Mouse (Mus musculus): ENCODE measurements around the gene Eif4e1b.
A peak's percentile ranks its signal among the peaks of the same experiment; 100 is the strongest.
"Not testable (repeated sequence)": the region's sequence is repeated elsewhere in the genome, so short reads cannot be mapped to it uniquely, and the experiment has no call there.

The Eif4e1b gene

GRCm38 (mm10) chr13:54760164-54760795 is 23.5 kb upstream of the Eif4e1b start:
- DNase-seq, result peak; percentile 95

GRCm38 (mm10) chr13:54760906-54761305 is 22.9 kb upstream of the Eif4e1b start:
- DNase-seq, result no peak

GRCm38 (mm10) chr13:54765281-54766191 is 18.3 kb upstream of the Eif4e1b start:
- no peak for DNase-seq

GRCm38 (mm10) chr13:54766192-54766768 is 17.5 kb upstream of the Eif4e1b start, which contains the start of gene Sncb:
TSS of gene Sncb (minus strand) at chr13:54766595.
- DNase-seq, result peak; percentile 80

GRCm38 (mm10) chr13:54767012-54767411 is 16.8 kb upstream of the Eif4e1b start:
- DNase-seq, result no peak

GRCm38 (mm10) chr13:54780592-54780991 is 3.2 kb upstream of the Eif4e1b start:
- peak; percentile 70 for DNase-seq

GRCm38 (mm10) chr13:54781086-54781485 is 2.7 kb upstream of the Eif4e1b start:
- DNase-seq, result peak; percentile 29

GRCm38 (mm10) chr13:54783235-54783634 is 563 bp upstream of the Eif4e1b start:
- no peak for DNase-seq

GRCm38 (mm10) chr13:54787591-54787990 is 3.8 kb downstream of the Eif4e1b start:
- not testable (repeated sequence) for DNase-seq

GRCm38 (mm10) chr13:54788740-54789560 is 5.2 kb downstream of the Eif4e1b start, which contains the start of gene Tspan17:
TSS of gene Tspan17 (plus strand) at chr13:54789377.
- peak; percentile 99 for DNase-seq

GRCm38 (mm10) chr13:54789561-54790397 is 6.0 kb downstream of the Eif4e1b start:
- peak; percentile 71 for DNase-seq

- DNase-seq, result no peak
Observed at GRCm38 (mm10) chr13:54792259-54793230, 8.7 kb downstream of the Eif4e1b start.

GRCm38 (mm10) chr13:54794002-54794577 is 10.3 kb downstream of the Eif4e1b start:
- peak; percentile 68 for DNase-seq

GRCm38 (mm10) chr13:54794843-54795242 is 11.0 kb downstream of the Eif4e1b start:
- no peak for DNase-seq

- no peak for DNase-seq
Observed at GRCm38 (mm10) chr13:54797356-54797755, 13.6 kb downstream of the Eif4e1b start.

GRCm38 (mm10) chr13:54797861-54798643 is 14.3 kb downstream of the Eif4e1b start:
- no peak for DNase-seq

GRCm38 (mm10) chr13:54798740-54799139 is 14.9 kb downstream of the Eif4e1b start:
- peak; percentile 85 for DNase-seq

- peak; percentile 71 for DNase-seq
Observed at GRCm38 (mm10) chr13:54799701-54800100, 15.9 kb downstream of the Eif4e1b start.

GRCm38 (mm10) chr13:54800206-54800605 is 16.4 kb downstream of the Eif4e1b start:
- DNase-seq, result no peak

Measured in layer of hippocampus, adult 9-11 months (tissue).